Mouse (Mus musculus): ENCODE data around the gene Trabd2b.

GRCm38 (mm10) chr4:114365000-114365399 lies 41.5 kb upstream of the Trabd2b start:
- TF ChIP-seq EP300 (IDR thresholded peaks at IDR 0.05; ENCODE audit: low read depth) (no peak), CTCF (IDR thresholded peaks at IDR 0.05; ENCODE audit: low read depth) (no peak)

Measured in heart, postnatal 0 days (tissue).